Mouse (Mus musculus) CD4-positive helper T cell, adult 2 months (primary cell): ENCODE results near the gene Krtap16-3.

ENCODE experiments used
- DNase-seq: peaks from one replicate; pipeline ENCODE4 v3.0.0-alpha.2; 2012; ENCODE audit warnings: low read depth, missing footprints, low spot score

Krtap16-3 gene

DNA sequence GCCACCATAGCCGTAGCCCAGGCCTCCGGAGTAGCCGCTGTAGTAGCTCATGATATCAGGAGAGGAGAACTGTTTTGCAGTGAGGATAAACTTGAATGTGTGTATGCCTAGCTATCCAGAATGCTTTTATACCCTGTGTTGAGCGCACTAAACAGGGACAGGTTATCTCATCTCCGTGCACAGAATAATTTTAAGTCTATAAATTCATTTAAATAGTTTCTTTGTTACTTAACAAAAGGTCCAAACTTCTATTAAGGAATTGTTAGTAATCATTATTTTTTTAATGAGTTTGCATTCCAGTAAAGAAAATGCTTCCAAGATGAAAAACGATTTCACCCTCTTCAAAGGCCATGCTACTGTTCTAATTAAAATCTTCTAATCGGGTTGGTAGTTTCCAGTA, at the start of gene Krtap16-3:
Krtap16-3 (minus strand) TSS at position 101 of the 400 bp plus-strand sequence.
- DNase-seq: no peak

DNA sequence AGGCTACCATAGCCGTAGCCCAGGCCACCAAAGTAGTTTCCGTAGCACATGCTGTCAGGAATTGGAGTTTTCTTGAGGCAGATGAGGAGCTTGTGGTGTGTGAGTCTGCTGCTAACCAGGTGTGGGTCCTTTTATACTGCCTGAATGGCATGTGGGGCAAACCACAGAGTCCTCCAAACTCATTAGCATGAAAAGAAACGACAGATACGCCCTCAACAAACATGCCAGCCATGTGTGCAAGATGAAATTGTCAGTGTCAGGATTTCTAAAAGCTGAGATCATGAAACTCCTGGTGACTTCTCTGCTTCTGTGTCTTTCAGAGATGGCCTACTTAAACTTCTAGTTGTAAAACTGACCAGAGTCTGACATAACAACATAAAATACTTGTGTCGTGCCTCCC, 48.0 kb upstream of the Krtap16-3 start, which contains the start of gene Krtap22-2:
Krtap22-2 (minus strand) TSS at position 101 of the 400 bp plus-strand sequence.
- no peak for DNase-seq

DNA sequence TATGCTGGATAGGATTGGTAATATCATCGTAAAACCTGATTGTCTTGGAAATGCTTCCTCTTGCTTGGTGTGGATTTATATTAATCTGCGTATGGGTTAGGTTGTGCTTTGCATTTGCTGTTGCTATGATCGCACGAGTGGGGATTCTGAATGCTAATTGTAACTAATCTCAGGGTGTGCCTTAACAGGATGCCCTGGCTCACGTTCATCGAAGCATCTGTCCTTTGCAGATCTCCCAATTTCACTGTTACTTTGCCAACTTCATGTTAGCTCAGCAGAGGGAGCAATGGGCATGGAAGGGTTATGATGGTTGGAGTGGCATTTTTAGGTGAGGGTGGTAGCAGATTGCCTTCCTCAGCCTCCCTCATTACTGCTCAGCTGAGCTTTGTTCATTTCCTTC, 21.6 kb downstream of the Krtap16-3 start:
- no peak for DNase-seq

DNA sequence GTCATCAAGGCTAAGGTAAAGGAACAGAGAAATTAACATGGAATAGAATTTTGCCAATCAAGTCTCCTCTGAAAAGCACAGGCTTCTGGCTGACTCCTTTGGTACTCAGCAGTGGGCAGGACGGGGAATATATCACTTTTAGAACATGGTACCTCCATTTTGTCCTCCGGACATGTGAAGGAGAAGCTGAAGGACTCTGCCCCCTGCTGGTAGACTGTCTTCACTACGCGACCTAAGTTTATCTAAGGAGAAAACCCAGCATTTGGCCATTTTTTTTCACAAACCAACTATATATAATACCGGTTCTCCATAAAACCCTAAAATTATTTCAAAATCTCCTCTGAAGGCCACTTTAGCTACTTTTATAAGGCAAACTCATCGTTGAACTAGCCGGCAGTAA, 24.4 kb downstream of the Krtap16-3 start:
- no peak for DNase-seq

DNA sequence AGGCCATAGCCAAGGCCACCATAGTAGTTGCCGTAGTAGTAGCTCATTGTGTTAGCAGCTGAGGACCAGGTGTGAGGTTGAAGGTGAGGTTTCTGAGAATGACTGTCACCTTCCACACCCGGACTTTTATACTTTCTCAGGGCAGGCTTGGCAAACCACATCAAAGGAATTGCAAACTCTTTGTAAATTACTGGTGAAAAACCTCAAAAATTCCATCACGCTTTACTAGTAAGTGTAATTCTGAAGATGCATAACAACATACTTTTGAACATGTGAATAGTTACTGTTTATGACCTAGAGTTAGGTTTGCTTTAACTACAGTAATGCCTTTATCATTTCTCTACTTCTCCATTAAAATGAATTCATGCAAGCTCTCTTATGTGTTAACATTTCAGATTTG, 30.5 kb downstream of the Krtap16-3 start, which contains the start of gene Krtap19-9b:
Krtap19-9b (minus strand) TSS at position 101 of the 400 bp plus-strand sequence.
- DNase-seq: no peak
